Mouse (Mus musculus) lung, postnatal 0 days (tissue): ENCODE measurements at regions not wholly inside any gene's neighbourhood (a gene's known extent, or its start where the extent isn't known, plus 50 kb on each side); places are given as distances from the start of the nearest gene placed in this dataset.

Source experiments
- CTCF ChIP-seq: IDR thresholded peaks from 2 replicates; pipeline ENCODE4 v1.5.1; 2016; ENCODE audit warnings: antibody characterized with exemption, mild to moderate bottlenecking
- EP300 ChIP-seq: IDR thresholded peaks from 2 replicates; pipeline ENCODE4 v1.6.1; 2016; ENCODE audit warnings: antibody characterized with exemption, mild to moderate bottlenecking, control low read depth

- TF ChIP-seq CTCF (no peak), EP300 (no peak)
Measured at GRCm38 (mm10) chr12:109922111-109922510, 322.0 kb upstream of the Rtl1 start.
